Mouse (Mus musculus): ENCODE results near the gene Nfs1.

The Nfs1 gene

GRCm38 (mm10) chr2:156146272-156146989, 2.4 kb upstream of the Nfs1 start:
- CTCF ChIA-PET, result interaction anchor here (1.1 kb wide), 1 partner anchor 36 kb away, joined by 3 read pairs; no protein-coding TSS in a partner anchor

DNA sequence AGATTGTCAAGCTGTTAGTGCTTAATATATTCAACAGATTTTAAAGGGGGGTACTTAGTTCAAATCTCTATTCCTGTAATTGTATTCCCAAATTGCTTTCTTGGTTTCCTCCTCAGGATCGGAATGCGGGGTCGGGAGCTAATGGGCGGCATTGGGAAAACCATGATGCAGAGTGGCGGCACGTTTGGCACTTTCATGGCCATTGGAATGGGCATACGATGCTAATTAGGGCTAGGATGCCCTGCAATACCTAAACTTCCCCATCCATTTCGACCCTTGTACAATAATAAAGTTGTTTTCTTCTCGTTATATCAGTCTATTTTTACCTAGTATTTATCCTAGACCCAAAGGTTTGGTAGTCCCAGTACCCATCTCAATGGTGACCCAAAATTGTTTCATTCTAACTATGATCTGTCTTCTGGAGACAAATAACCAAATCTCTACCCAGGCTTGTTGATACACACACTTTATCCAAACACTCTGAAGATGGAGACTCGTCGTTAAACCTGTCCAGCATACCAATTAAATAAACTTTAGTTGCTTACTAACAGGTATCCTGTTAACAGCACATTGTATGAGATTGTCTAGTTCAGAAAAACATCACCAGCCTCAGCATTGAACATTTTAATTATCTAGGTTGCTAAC, 1.6 kb upstream of the Nfs1 start:
- CTCF ChIA-PET, result interaction anchor here (0.6 kb wide), 1 partner anchor 148 kb away, joined by 3 read pairs; no protein-coding TSS in a partner anchor

- CTCF ChIA-PET, result interaction anchor here (0.7 kb wide), 1 partner anchor 125 kb away, joined by 3 read pairs; no protein-coding TSS in a partner anchor
Observed at GRCm38 (mm10) chr2:156143367-156143766, 619 bp downstream of the Nfs1 start.

DNA sequence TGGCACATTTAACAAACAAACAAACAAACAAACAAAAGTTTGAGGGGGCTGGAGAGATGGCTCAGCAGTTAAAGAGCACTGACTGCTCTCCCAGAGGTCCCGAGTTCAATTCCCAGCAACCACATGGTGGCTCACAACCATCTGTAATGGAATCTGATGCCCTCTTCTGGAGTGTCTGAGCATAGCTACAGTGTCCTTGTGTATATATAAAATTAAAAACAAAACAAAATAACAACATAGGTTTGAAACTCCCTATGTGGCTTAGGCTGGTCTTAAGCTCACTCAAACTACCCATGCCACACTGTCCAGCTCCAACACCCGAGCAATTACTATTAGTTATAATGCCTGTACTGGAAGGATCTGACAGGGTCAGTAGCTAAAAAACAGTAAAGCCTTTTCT, 1.2 kb downstream of the Nfs1 start:
- CTCF ChIA-PET, result interaction anchor here (0.7 kb wide), 1 partner anchor 125 kb away, joined by 3 read pairs; no protein-coding TSS in a partner anchor

DNA sequence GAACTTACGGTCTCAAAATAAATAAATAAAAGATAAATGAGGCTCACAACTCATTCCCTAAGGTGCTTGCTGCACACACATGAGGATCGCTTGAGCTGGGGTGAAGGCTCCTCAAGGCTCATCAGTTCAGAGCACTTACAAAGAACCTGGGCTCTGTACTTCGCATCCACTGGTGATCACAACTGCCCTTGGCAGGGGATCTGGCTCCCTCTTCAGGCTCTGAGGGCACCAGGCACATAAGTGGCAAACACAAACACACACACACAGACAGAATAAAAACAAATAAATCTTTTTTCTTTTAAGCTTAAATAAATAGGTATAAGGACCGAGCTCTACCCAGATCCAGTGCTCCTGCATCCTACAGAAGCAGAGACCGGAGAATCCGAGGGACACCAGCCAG, 8.3 kb downstream of the Nfs1 start:
- CTCF ChIA-PET, result no interaction called here

- CTCF ChIA-PET, result no interaction called here
Observed at GRCm38 (mm10) chr2:156134161-156134560, 9.8 kb downstream of the Nfs1 start.

DNA sequence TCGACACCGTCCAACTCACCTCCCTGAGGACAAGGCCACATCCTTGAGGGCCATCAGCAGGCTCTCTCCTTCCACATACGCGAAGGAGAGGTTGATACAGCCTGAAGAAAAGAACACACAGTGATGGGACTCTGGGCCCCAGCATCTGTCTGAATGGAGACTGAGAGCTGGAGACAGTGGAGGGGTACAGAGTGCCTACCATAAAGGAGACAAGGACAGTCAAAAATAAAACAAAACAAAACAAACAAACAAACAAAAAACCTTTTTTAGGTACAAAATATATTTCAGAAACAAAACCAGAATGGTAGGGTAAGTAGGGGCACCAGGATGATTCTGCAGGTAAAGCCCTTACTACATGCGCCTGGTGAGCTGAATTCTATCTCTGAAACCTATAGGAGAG, 17.0 kb downstream of the Nfs1 start, which contains the start of gene Gm28036:
TSS of gene Gm28036 (minus strand) at position 101 of the 400 bp plus-strand sequence.
- CTCF ChIA-PET, result no interaction called here

- CTCF ChIA-PET, result no interaction called here
Observed at GRCm38 (mm10) chr2:156123731-156124130, 20.3 kb downstream of the Nfs1 start.

- CTCF ChIA-PET, result no interaction called here
Observed at GRCm38 (mm10) chr2:156119566-156119965, 24.4 kb downstream of the Nfs1 start.

DNA sequence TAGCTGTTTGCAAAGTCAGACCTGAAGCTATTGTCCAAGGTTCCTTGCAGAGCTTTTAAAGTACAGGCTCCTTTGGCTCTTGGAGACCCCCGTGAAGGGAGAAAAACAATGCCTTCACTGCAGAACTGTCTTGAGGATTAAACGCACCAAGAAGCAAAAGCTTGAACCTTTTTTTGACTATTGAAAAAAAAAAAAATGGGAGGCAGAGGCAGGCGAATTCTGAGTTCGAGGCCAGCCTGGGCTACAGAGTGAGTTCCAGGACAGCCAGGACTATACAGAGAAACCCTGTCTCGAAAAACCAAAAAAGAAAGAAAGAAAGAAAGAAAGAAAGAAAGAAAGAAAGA, 31.9 kb downstream of the Nfs1 start:
- CTCF ChIA-PET, result interaction anchor here (0.7 kb wide), 1 partner anchor 405 kb away, joined by 3 read pairs; no protein-coding TSS in a partner anchor

GRCm38 (mm10) chr2:156111358-156112079, 32.5 kb downstream of the Nfs1 start, which contains the start of the genes Cpne1 and Rbm12:
TSS of gene Cpne1 (minus strand) at chr2:156111965.
TSS of gene Rbm12 (minus strand) at chr2:156111978.
- CTCF ChIA-PET, result interaction anchor here (0.6 to 1.1 kb wide), 4 partner anchors 22 to 404 kb away, joined by 3 to 4 read pairs (median 4); no protein-coding TSS in a partner anchor

- CTCF ChIA-PET, result interaction anchor here (0.6 to 1.1 kb wide), 3 partner anchors 23 to 80 kb away, joined by 3 to 4 read pairs (median 4); no protein-coding TSS in a partner anchor
Observed at GRCm38 (mm10) chr2:156110627-156111357, 33.2 kb downstream of the Nfs1 start.

DNA sequence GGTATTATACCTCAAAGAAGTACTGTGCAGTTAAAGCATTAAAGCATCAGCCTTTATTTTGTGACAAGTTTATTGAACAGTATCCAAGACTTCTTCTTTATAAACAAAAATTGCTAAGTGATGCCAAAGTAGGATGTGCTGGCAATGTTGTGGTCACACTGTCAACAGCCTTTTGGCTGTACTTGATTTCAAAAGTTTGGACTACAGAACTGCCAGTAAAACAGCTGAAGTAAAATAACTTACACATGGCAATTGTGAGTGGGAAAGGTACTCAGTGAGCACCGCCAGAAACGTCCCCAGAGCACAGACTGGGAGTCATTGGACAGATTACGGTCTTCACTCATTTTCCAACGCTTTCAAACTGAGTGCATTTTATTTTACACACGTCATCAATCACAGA, 52.1 kb downstream of the Nfs1 start:
- CTCF ChIA-PET, result no interaction called here

DNA sequence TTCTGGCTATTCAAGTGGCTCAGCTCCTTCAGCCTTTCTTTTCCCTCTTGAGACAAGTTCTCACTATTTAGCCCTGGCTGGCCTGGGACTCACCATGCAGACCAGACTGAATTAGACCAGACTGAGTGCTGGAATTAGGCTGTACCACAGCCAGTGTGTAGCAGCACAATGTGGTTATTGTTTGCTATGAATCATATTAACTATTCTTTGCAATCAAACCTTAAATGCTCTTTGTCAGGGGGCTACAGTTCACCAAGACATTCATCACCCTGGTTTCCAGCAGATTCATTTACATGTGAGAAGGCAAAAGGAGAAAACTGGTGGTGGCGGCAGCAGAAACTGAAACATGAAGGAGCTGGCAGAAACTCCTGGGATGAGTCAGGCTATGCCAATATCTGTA, 54.2 kb downstream of the Nfs1 start:
- CTCF ChIA-PET, result no interaction called here

DNA sequence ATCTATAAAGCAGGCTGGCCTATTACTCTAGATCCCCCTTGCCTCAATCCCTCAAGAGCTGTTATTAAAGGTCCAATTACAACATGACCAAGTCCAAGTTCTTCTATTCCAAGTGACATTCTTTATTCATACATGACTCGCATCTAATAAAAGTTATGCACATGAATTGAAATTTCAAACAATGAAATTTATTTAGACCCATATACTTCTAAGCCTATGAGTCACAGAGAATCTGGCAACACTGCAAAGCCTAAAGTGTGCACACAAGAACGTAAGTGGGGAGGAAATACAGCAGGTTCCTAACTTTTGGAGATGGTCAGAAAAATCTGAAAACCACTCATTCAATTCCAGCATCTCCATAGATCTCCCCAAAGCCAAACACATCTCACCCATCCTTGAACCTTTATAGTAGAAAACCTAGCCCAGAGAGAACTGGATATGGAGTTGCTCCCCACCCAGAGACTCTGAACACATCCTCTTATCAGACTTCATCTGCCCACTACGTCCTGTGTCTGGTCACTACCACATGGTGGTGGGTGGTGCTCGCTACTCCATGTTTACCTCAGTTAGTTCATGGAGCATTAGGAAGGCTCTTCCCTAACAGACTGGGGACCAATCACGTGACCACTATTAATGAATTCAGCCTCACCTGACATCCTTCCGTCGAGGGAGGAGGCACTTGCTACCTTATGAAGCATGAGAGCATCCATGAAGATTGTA, 56.4 kb downstream of the Nfs1 start:
- CTCF ChIA-PET, result no interaction called here

DNA sequence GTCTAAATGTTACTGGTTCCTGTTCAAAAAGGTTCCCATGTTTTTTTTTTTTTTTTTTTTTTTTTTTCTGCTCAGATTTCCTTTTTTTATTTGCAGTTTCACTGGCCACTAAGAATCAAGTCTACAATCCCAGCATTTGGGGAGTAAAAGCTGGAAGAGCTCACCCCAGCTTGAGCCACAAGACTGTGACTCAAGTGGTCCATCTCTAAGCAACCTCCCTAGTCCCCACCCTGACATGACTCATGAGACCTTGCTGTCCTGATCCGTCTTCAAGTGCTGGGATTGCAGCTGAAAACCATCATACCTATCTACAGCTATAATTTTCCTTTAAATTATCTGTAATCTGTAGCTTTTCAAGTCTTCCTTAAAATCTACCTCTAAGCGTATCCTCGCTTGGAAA, 59.4 kb downstream of the Nfs1 start:
- CTCF ChIA-PET, result interaction anchor here (0.6 to 0.7 kb wide), 2 partner anchors 1442 to 1697 kb away, joined by 3 read pairs; no protein-coding TSS in a partner anchor

- CTCF ChIA-PET, result no interaction called here
Observed at GRCm38 (mm10) chr2:156080391-156080790, 63.6 kb downstream of the Nfs1 start.

GRCm38 (mm10) chr2:156079674-156080073, 64.3 kb downstream of the Nfs1 start:
- CTCF ChIA-PET, result no interaction called here

GRCm38 (mm10) chr2:156079183-156079560, 64.8 kb downstream of the Nfs1 start:
- CTCF ChIA-PET, result no interaction called here

- CTCF ChIA-PET, result no interaction called here
Observed at GRCm38 (mm10) chr2:156078421-156079182, 65.4 kb downstream of the Nfs1 start.
